Mouse (Mus musculus): ENCODE measurements around the gene Coro2b. TPM values are rescaled to one million over a fixed set of nuclear protein-coding genes. Genes with fewer than 3 reads are reported as not detected.

Gene Coro2b
- polyA plus RNA-seq, 1 experiment from 2014 or later, result 0.98 TPM

DNA sequence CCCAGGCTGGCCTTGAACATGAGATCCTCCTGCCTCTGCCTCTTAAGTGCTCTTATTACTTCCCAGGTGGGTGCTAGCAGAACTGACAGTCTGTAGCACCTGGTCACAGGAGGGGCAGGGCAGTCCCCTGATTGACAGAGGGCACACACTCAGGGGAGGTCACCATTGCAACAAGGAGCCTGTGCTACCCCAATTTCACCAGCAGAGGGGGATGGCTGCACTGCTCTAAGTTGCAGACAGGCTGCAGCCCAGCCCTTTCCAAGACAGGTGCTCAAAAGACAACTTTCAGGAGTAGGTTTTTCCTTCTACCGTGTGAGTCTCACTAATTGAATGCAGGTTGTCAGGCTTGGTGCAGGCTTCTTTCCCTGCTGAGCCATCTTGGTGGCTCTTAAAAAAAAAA, 66.4 kb downstream of the Coro2b start:
- ATAC-seq (ENCODE audit: low read depth) (no peak), DNase-seq (peak; percentile 46)
- Histone ChIP-seq H3K4me2 (no peak overlapping the region), H3K4me3 (replicated peaks) (no peak overlapping the region), H3K9me3 (replicated peaks) (no peaks in the 10 kb centered on the region), H3K4me1 (replicated peaks) (no peaks in the 10 kb centered on the region), H3K9ac (no peak overlapping the region), H3K27me3 (no peaks in the 10 kb centered on the region), H3K27ac (no peak overlapping the region), H3K36me3 (no peaks in the 10 kb centered on the region)
- WGBS (ENCODE audit: insufficient replicate concordance), result 0% methylated on average over 1 of the region's 1 CpGs

- H3K36me3 ChIP-seq, result no peaks in the 10 kb centered on the region
- DNase-seq, result no peak
- no peaks in the 10 kb centered on the region for H3K4me1 ChIP-seq (replicated peaks)
- H3K27ac ChIP-seq, result no peak overlapping the region
- no peak overlapping the region for H3K4me2 ChIP-seq
- WGBS (ENCODE audit: insufficient replicate concordance), result 56% methylated on average over 10 of the region's 10 CpGs
- H3K9me3 ChIP-seq (replicated peaks), result no peaks in the 10 kb centered on the region
- H3K27me3 ChIP-seq, result no peaks in the 10 kb centered on the region
- no peak overlapping the region for H3K4me3 ChIP-seq (replicated peaks)
- H3K9ac ChIP-seq, result no peak overlapping the region
- ATAC-seq (ENCODE audit: low read depth), result no peak
These were observed 67.1 kb downstream of the Coro2b start for GRCm38 (mm10) chr9:62469696-62470095.

DNA sequence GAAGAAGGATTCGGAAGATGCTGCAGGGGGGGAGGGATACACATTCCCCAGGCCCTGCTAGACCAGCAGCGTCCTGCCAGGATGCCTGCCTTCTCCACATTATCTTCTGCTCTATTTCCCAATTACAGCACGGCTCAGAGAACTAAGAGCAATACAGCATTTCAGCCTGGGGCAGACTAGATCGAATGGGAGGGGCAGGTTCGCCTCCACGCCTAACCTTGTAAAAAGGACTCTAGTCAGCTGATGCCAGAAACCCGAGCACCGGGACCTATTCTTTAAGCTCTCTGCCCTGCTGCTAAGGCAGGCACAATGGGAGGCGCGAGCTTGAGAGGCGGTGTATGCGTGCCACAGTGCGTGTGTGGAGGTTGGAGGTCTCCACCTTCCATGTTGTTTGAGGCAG, 67.7 kb downstream of the Coro2b start:
- no peaks in the 10 kb centered on the region for H3K9me3 ChIP-seq (replicated peaks)
- ATAC-seq (ENCODE audit: low read depth), result no peak
- no peak overlapping the region for H3K9ac ChIP-seq
- no peaks in the 10 kb centered on the region for H3K27me3 ChIP-seq
- H3K27ac ChIP-seq, result no peak overlapping the region
- H3K4me3 ChIP-seq (replicated peaks), result no peak overlapping the region
- H3K4me2 ChIP-seq, result no peak overlapping the region
- no peaks in the 10 kb centered on the region for H3K36me3 ChIP-seq
- 68% methylated on average over 13 of the region's 13 CpGs for WGBS (ENCODE audit: insufficient replicate concordance)
- no peak for DNase-seq
- no peaks in the 10 kb centered on the region for H3K4me1 ChIP-seq (replicated peaks)

GRCm38 (mm10) chr9:62467413-62467784, 69.4 kb downstream of the Coro2b start:
- H3K27ac ChIP-seq, result no peak overlapping the region
- DNase-seq, result no peak
- no peak for ATAC-seq (ENCODE audit: low read depth)
- no peak overlapping the region for H3K4me2 ChIP-seq
- H3K4me1 ChIP-seq (replicated peaks), result no peaks in the 10 kb centered on the region
- 42% methylated on average over 1 of the region's 1 CpGs for WGBS (ENCODE audit: insufficient replicate concordance)
- no peaks in the 10 kb centered on the region for H3K27me3 ChIP-seq
- no peaks in the 10 kb centered on the region for H3K9me3 ChIP-seq (replicated peaks)
- H3K36me3 ChIP-seq, result no peaks in the 10 kb centered on the region
- H3K4me3 ChIP-seq (replicated peaks), result no peak overlapping the region
- H3K9ac ChIP-seq, result no peak overlapping the region

- ATAC-seq (ENCODE audit: low read depth), result no peak
- 72% methylated on average over 11 of the region's 11 CpGs for WGBS (ENCODE audit: insufficient replicate concordance)
- Histone ChIP-seq H3K4me2 (no peak overlapping the region), H3K4me3 (replicated peaks) (no peak overlapping the region), H3K9me3 (replicated peaks) (no peaks in the 10 kb centered on the region), H3K27ac (no peak overlapping the region), H3K27me3 (no peaks in the 10 kb centered on the region), H3K4me1 (replicated peaks) (no peaks in the 10 kb centered on the region), H3K36me3 (no peaks in the 10 kb centered on the region), H3K9ac (no peak overlapping the region)
- no peak for DNase-seq
These were observed 70.0 kb downstream of the Coro2b start for GRCm38 (mm10) chr9:62466742-62467412.

DNA sequence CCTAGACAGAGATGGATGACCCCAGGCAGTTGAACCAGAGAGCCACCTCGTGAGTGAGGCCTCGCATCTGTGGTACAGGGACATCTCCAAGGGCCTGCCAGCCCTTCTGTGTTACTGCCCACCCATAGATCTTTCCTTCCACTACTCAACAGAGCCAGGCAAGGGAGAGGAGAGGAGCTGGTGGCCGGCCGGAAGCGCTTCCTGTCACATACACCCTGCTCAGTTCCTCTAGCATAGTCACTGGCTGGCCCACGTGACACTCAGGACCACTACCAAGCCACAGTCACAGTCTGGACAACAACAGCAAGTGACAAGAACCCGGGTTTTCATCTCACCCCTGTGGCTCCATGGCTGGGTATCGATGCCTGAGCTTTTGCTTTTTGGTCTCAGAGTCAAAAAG, 70.8 kb downstream of the Coro2b start:
- Histone ChIP-seq H3K27ac (no peak overlapping the region), H3K36me3 (no peaks in the 10 kb centered on the region), H3K27me3 (no peaks in the 10 kb centered on the region), H3K4me3 (replicated peaks) (no peak overlapping the region), H3K9me3 (replicated peaks) (no peaks in the 10 kb centered on the region), H3K4me1 (replicated peaks) (no peaks in the 10 kb centered on the region), H3K9ac (no peak overlapping the region), H3K4me2 (no peak overlapping the region)
- DNase-seq (no peak), ATAC-seq (ENCODE audit: low read depth) (no peak)
- 46% methylated on average over 8 of the region's 8 CpGs for WGBS (ENCODE audit: insufficient replicate concordance)

- no peaks in the 10 kb centered on the region for H3K4me1 ChIP-seq (replicated peaks)
- H3K27ac ChIP-seq, result no peak overlapping the region
- 70% methylated on average over 10 of the region's 10 CpGs for WGBS (ENCODE audit: insufficient replicate concordance)
- ATAC-seq (ENCODE audit: low read depth) (no peak), DNase-seq (no peak)
- H3K4me2 ChIP-seq, result no peak overlapping the region
- no peaks in the 10 kb centered on the region for H3K27me3 ChIP-seq
- H3K4me3 ChIP-seq (replicated peaks), result no peak overlapping the region
- H3K9me3 ChIP-seq (replicated peaks), result no peaks in the 10 kb centered on the region
- H3K36me3 ChIP-seq, result no peaks in the 10 kb centered on the region
- H3K9ac ChIP-seq, result no peak overlapping the region
These were observed 72.1 kb downstream of the Coro2b start for GRCm38 (mm10) chr9:62464727-62465126.

GRCm38 (mm10) chr9:62461766-62462165, 75.1 kb downstream of the Coro2b start:
- H3K4me2 ChIP-seq, result no peak overlapping the region
- no peak overlapping the region for H3K9ac ChIP-seq
- WGBS (ENCODE audit: insufficient replicate concordance), result 60% methylated on average over 1 of the region's 1 CpGs
- H3K27me3 ChIP-seq, result no peaks in the 10 kb centered on the region
- no peak for DNase-seq
- no peaks in the 10 kb centered on the region for H3K4me1 ChIP-seq (replicated peaks)
- no peak overlapping the region for H3K4me3 ChIP-seq (replicated peaks)
- H3K27ac ChIP-seq, result no peak overlapping the region
- no peak for ATAC-seq (ENCODE audit: low read depth)
- H3K36me3 ChIP-seq, result no peaks in the 10 kb centered on the region
- no peaks in the 10 kb centered on the region for H3K9me3 ChIP-seq (replicated peaks)

DNA sequence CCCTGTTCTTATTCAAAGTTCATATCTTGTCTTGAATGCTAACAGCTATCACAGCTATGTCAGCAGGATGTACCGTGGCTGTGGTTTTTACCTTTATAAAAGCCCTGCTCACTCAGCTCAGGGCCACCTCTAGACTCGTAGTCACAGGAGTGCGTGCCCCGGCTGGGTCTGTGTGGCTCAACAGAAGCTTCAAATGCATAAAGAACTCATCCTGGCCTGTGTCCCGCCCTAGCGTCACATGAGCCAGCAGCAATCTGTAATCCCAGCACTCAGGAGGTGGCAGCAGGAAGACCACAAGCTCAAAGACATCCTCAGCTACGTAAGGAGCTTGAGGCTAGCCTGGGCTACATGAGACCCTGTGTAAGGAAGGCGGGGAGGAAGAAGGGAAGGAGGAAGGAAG, 75.7 kb downstream of the Coro2b start:
- DNase-seq (no peak), ATAC-seq (ENCODE audit: low read depth) (no peak)
- Histone ChIP-seq H3K9ac (no peak overlapping the region), H3K4me3 (replicated peaks) (no peak overlapping the region), H3K36me3 (no peaks in the 10 kb centered on the region), H3K4me2 (no peak overlapping the region), H3K9me3 (replicated peaks) (no peaks in the 10 kb centered on the region), H3K27me3 (no peaks in the 10 kb centered on the region), H3K27ac (no peak overlapping the region), H3K4me1 (replicated peaks) (0 out of 2 replicates have a peak, but pooled peaks cover under 1% of the 10 kb centered on the region)
- 62% methylated on average over 8 of the region's 8 CpGs for WGBS (ENCODE audit: insufficient replicate concordance)

- no peaks in the 10 kb centered on the region for H3K27me3 ChIP-seq
- no peak for ATAC-seq (ENCODE audit: low read depth)
- H3K4me1 ChIP-seq (replicated peaks), result peaks cover 11% of the 10 kb centered on the region; the same call in 1 of the 2 replicates
- no peaks in the 10 kb centered on the region for H3K9me3 ChIP-seq (replicated peaks)
- DNase-seq, result no peak
- H3K4me2 ChIP-seq, result no peak overlapping the region
- no peak overlapping the region for H3K9ac ChIP-seq
- no peaks in the 10 kb centered on the region for H3K36me3 ChIP-seq
- 75% methylated on average over 7 of the region's 7 CpGs for WGBS (ENCODE audit: insufficient replicate concordance)
- no peak overlapping the region for H3K4me3 ChIP-seq (replicated peaks)
- no peak overlapping the region for H3K27ac ChIP-seq
These were observed 76.8 kb downstream of the Coro2b start for GRCm38 (mm10) chr9:62460086-62460485.

- H3K27ac ChIP-seq, result no peak overlapping the region
- no peak overlapping the region for H3K9ac ChIP-seq
- H3K4me3 ChIP-seq (replicated peaks), result no peak overlapping the region
- H3K27me3 ChIP-seq, result no peaks in the 10 kb centered on the region
- ATAC-seq (ENCODE audit: low read depth) (no peak), DNase-seq (no peak)
- H3K36me3 ChIP-seq, result no peaks in the 10 kb centered on the region
- H3K9me3 ChIP-seq (replicated peaks), result no peaks in the 10 kb centered on the region
- no peak overlapping the region for H3K4me2 ChIP-seq
- H3K4me1 ChIP-seq (replicated peaks), result peaks cover 13% of the 10 kb centered on the region; the same call in 1 of the 2 replicates
- 88% methylated on average over 3 of the region's 3 CpGs for WGBS (ENCODE audit: insufficient replicate concordance)
These were observed 78.4 kb downstream of the Coro2b start for GRCm38 (mm10) chr9:62458457-62458856.

DNA sequence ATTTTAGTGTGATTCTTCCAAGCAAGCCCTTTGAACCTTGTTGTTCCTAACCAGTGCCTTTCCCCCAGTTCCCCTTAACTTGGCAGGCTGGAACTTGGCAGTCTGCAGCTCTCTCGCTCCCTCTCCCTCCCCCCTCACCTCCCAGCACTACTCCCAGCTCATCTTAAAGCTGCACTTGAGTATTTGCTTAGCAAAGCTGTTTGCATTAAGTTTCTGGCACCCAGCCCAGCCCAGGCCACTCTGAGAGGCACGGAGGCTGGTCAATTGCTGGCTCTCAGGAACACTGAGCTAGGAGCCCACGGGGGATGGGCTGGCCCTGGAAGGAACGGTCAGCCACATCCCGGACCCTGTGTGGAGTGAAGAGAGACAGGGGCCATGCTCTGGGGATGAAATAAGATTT, 80.8 kb downstream of the Coro2b start:
- WGBS (ENCODE audit: insufficient replicate concordance), result 54% methylated on average over 5 of the region's 5 CpGs
- ATAC-seq (ENCODE audit: low read depth) (0 out of 2 replicates have a peak, but pooled peaks have one; percentile 50), DNase-seq (no peak)
- Histone ChIP-seq H3K4me2 (no peak overlapping the region), H3K9ac (no peak overlapping the region), H3K9me3 (replicated peaks) (no peaks in the 10 kb centered on the region), H3K27me3 (no peaks in the 10 kb centered on the region), H3K36me3 (no peaks in the 10 kb centered on the region), H3K27ac (no peak overlapping the region), H3K4me1 (replicated peaks) (peaks cover 30% of the 10 kb centered on the region), H3K4me3 (replicated peaks) (no peak overlapping the region)
